Mouse (Mus musculus) v-Abl transformed pro-B cells (cell line): ENCODE results near the gene BC003965.

Experiments
- in situ Hi-C, 2 experiments: fragments of 400-800 bp; cut with MboI; formaldehyde crosslinking; loops; one replicate each; pipeline ENCODE4 v1.15.1; 2025; ENCODE audit not compliant: unreplicated experiment in 2 of 2

The BC003965 gene

GRCm38 (mm10) chr17:25184129-25184691 lies at the start of gene BC003965:
TSS of gene BC003965 (plus strand) at chr17:25184554.
- in situ Hi-C loops = loop anchor here in 1 of 2 experiments (5.0 kb wide), 1 partner anchor 93 kb away; no protein-coding TSS in a partner anchor

- in situ Hi-C loops = no loop called here
These were observed 48.7 kb upstream of the BC003965 start for GRCm38 (mm10) chr17:25135622-25136021.

DNA sequence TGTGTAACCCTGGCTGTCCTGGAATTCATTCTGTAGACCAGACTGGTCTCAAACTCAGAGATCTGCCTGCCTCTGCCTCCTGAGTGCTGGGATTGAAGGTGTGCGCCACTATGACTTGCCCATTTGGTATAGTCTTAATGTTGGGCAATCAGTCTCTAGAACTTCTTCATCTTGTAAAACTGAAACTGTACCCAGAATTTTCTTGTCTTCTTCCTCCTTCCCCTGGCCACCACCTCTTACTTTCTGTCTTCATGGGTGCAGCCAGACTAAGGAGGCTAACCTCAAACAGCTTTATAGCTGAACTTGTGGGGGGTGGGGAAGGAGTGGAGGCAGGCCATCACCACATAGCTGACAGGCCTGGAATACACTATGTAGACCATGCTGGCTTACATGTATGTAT lies 45.6 kb upstream of the BC003965 start:
- in situ Hi-C loops = no loop called here

- in situ Hi-C loops = no loop called here
These were observed 44.4 kb upstream of the BC003965 start for GRCm38 (mm10) chr17:25139960-25140359.

DNA sequence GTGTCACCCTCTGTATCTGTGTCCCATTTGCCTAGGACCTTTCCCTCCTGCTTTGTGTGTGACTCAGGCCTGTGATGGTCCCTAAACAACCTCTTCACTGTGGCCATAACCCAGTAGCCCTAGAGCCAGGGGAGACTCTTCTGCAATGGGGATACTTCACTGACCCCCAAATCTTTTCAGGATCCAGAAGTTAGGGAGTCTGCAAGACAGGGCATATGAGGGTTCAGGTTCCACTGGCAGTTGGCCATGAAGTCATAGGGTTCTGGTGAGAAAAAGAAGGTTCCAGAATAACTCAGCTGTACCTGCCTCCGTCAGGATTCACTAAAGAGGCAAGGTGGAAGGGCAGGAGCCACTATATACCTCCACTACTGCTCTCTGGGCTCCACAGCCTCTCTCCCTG lies 22.2 kb upstream of the BC003965 start, which contains the start of gene Ccdc154:
TSS of gene Ccdc154 (plus strand) at position 301 of the 400 bp plus-strand sequence.
- in situ Hi-C loops = no loop called here

DNA sequence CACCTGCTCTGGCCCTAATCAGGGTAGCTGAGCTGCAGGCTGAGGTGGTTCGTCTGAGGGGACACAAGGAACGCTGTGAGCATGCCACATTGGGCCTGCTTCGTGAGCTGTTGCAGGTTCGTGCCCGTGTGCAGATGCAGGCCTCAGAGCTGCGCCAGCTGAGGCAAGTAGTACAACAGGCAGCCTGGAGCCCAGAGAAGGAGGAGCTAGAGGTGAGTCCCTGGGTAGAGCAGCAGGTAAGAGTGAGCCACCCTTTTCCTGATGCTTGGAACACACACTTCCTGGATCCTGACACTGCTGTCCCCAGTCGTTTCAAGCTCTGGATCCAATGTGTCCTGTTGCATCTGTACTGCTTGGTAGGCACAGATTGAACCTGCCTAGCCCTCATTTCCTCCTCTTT lies 21.0 kb upstream of the BC003965 start:
- in situ Hi-C loops = no loop called here

GRCm38 (mm10) chr17:25164770-25165169 lies 19.6 kb upstream of the BC003965 start:
- in situ Hi-C loops = no loop called here

DNA sequence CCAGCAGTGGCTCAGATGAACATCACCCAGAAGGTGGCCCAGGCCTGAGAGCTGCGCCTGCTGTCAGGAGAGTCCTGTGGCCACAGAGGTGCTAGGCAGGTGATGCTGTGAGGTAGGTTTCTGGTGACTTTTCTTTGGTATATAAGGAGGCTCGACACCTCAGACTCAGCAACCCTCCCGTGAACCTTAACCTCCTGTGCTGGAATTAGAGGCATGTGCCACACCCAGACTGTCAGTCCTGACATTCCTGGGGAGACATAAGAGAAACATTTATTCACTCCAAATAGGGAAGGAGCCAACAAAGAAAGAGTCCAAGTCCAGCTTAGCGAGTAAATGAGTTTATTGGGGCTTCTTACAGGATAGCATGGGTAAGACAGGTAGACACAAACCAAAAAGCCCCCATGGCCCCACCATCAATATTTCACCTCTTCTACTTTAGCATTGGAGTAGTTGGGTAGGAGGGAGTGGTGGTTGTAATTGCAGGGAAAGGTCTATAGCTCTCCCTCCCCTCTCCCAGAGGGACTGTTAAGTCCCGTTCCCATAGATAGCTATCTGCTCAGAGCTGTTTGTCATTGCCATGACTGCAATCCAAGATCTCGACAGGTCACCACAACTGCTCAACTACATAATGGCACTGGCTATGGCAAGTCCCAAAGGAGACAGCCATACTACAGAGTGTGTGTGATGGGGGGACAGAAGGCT lies 18.2 kb upstream of the BC003965 start:
- in situ Hi-C loops = no loop called here

DNA sequence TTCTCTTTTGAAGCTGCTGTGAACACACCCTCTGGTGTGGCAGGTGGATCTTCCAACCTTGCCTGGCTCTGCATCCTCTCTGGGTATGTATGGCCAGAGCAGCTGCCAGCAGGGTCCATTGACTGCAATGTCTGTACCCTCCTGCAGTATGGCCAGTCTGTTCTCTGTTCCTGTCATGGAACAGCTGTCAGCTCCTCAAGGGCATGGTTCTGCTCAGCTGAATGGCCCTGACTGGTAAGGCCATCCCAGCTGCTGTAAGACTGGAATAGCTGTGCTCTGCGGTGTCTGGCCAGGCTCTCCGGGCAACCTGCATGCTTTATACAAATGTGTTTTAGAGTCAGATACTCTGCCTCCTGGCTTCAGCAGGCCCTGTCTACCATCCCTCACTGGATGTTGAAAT lies 14.6 kb upstream of the BC003965 start:
- in situ Hi-C loops = no loop called here

GRCm38 (mm10) chr17:25172558-25172957 lies 11.8 kb upstream of the BC003965 start:
- in situ Hi-C loops = no loop called here

GRCm38 (mm10) chr17:25175411-25175810 lies 8.9 kb upstream of the BC003965 start, which contains the start of gene Gm38655:
TSS of gene Gm38655 (minus strand) at chr17:25175471.
- in situ Hi-C loops = no loop called here

DNA sequence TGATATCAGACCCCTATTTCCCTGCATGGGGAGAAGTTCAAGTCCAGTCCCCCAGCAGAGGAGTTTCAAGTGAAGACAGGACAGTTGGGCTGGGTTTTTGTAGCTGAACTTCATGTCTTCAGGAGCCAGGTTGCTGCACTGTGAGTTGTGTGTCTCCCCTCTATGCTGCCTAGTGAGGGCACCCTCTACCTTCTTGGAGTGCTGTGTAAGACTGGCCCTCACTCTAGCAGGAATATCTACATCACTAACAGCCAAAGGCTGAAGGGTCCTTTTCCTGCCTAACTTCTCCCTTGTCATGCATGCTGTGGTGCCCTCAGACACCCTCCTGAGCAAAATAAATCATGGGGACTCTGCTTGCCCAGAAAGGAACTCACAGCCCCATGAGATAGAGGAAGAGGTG lies 1.1 kb upstream of the BC003965 start:
- in situ Hi-C loops = loop anchor here in 1 of 2 experiments (5.0 kb wide), 1 partner anchor 94 kb away; no protein-coding TSS in a partner anchor

- in situ Hi-C loops = loop anchor here (5.0 kb wide), 2 partner anchors 87 to 92 kb away; partner anchors contain the start of gene Ube2i (in 1 of the 2)
These were observed 607 bp downstream of the BC003965 start for GRCm38 (mm10) chr17:25184961-25185360.

- in situ Hi-C loops = loop anchor here in 1 of 2 experiments (5.0 kb wide), 1 partner anchor 85 kb away; the partner anchor contains the start of gene Ube2i
These were observed 3.4 kb downstream of the BC003965 start for GRCm38 (mm10) chr17:25187784-25188149.

DNA sequence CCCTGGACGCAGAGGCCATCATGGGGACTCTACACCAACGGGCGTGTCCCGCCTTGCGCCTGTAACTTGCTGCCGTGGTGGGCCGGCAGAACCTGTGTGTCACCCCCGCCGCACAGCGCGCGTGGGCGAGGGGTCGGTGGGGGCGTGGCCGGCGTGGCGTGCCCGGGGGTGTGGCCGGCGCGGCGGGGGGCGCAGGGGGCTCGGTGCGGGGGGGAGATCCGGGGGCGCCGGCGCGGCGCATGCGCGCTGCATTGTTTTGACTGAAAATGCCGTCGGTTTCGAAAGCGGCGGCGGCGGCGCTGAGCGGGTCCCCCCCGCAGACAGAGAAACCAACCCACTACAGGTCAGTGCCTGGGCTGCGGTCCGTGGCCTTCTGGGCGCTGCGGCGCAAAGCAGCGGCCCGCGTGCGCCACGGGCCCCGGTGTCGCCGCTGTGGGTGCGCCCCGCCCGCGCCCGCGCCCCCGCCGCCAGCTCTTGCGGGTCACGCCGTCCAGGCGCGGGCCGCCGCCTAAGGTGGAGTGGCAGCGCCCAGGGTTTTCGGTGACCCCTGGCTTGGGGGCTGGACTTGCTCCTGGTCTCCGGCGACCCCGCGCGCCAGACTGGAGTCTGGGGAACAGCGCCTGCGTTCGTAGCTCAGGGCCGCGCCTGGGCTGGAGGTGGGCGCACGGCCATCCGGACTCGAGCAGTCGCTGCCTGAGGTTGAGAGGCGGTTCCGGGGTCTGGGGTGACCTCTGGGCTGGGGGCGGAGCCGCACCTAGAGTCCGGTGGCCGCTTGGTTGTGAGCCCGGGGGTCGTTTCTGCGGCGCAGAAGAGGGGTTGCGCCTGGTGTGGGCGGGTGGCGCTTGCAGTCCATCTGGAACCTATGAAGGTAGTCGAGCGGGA lies 4.0 kb downstream of the BC003965 start, which contains the start of gene Unkl:
TSS of gene Unkl (plus strand) at position 248 of the 882 bp plus-strand sequence.
- in situ Hi-C loops = loop anchor here in 1 of 2 experiments (5.0 kb wide), 1 partner anchor 84 kb away; the partner anchor contains the start of gene Ube2i

DNA sequence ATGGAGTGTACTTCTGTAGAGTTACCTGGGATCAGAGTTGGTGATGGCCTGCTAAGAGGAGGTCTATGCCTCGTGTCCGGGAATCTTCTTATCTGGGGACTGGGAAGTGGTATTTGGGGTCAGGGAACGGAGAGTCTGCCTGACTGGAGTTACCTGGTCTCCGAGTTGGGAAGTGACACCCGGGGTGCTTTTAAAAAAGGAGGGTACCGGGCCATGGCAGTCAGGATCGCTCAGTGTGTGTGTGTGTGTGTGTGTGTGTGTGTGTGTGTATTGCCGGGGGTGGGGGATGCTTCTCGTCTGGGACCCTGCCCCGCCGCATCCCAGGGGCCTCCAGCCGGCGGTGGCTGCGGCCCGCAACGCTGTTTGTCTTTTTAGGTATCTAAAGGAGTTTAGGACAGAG lies 4.7 kb downstream of the BC003965 start:
- in situ Hi-C loops = loop anchor here in 1 of 2 experiments (5.0 kb wide), 1 partner anchor 83 kb away; the partner anchor contains the start of gene Ube2i

- in situ Hi-C loops = no loop called here
These were observed 18.0 kb downstream of the BC003965 start for GRCm38 (mm10) chr17:25202401-25202800.

DNA sequence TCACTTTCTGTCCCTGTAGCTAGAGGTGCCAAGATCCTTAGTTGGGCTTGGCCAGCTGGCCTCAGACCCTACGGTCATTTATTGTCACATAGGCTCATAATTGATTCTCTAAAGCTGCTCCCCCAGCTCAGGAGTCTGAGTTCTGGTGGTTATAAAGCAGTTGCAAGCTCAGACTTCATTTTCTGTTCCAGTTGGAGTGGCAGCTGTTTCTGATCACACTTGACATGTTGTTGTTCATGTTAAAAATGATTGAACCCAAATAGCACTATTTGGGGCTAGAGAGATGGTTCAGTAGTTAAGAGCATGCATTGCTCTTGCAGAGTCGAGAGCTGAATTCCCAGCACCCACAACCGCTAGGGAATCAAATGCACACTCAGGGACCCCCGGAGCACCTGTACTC lies 25.7 kb downstream of the BC003965 start:
- in situ Hi-C loops = no loop called here

DNA sequence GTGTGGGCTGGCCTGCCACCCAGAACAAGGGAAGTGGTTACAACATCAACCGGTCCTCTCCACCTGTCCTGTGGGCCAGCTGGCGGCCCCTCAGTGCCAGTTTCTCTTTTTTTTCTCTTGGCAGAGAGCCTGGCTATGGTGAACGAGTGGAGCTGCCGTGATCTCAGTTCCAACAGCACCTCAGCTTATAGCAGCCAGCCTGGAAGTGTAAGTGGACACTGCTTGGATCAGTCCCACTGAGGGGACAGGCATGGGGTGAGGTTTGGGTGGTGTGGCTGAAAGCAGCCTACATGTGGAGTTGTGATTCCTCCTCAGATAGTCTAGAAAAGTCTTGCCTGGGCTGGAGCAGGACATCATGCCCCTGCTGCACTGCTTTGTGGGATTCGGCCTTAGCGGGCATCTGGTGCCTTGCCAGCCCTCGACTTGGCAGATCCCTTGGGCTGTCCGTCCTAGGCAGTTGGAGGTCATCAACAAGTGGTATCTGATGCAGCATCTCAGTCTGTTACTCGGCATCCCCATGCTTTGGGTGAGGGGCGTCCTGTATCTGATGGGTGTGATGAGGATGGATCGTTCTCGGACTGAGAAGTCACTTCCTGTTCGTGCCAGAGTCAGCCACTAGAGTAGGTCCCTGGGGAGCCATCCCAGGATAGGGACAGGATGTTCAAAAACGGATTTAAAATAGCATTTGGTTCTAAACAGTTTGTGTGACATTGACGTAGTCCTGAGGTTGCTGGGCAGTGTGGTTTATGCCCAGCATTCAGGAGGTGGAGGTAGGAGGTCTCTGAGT lies 26.5 kb downstream of the BC003965 start:
- in situ Hi-C loops = no loop called here

GRCm38 (mm10) chr17:25211705-25212104 lies 27.4 kb downstream of the BC003965 start:
- in situ Hi-C loops = no loop called here
